Mouse (Mus musculus): ENCODE data around the gene Ctnnd2.

Ctnnd2 gene

GRCm38 (mm10) chr15:30172391-30173281 is at the start of gene Ctnnd2:
Ctnnd2 (plus strand) TSS chr15:30172593.
- WGBS = 3% methylated on average over 136 of the region's 136 CpGs

DNA sequence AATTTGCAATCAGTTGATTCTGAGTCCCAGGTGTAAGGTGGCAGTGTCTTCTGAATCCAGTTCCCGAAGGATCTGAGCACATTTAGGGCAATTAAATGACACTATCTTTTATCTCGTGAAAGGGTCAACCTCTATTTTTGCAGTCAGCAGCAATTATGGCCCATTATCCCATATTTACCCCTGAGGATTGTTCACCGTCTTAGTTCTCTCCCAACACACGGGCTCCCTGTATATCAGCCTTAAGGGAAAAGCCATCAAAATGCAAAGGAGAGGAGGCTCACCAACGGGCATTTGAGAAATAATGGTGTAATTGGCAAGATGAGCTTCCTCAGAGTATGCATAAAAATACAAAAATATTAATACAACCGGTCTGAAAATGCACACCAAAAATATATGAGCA is 41.7 kb upstream of the Ctnnd2 start:
- WGBS = 79% methylated on average over 6 of the region's 6 CpGs

DNA sequence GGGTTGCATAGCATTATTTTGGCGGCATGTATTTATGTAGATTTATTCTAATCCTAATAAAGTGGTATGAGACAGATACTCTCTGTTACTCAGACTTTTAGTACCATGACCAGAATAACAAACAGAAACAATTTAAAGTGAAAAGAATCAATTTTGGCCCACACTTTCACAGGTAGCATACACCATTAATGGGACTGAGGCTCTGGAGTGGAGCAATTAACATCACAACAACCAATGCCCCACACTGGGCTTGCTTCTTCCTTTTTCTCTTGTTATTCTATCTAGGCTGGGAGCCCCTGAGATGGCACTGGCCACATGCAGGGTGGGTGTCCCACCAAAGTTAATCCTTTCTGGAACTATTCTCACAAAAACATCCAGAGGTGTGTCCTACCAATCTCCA is 32.8 kb upstream of the Ctnnd2 start:
- 72% methylated on average over 1 of the region's 1 CpGs for WGBS

DNA sequence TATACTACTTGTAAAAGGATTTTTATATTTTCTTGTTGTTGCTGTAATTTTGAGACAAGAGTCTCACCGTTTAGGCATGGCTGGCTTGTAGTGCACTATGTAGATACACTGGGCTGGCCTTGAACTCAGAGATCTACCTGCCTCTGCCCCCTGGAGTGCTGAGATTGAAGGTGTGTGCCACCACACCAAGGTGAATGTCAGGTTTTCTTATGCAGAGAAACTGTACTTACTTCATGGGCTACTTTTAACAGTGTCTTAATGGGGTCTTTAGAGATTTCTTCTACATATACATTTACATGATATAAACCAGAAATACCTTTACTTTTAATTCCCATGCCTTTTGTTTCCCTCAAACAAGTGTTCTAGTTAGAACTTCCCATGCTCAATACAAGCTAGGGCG is 27.0 kb upstream of the Ctnnd2 start:
- 84% methylated on average over 2 of the region's 2 CpGs for WGBS

GRCm38 (mm10) chr15:30152176-30152575 is 20.2 kb upstream of the Ctnnd2 start:
- WGBS = 60% methylated on average over 2 of the region's 2 CpGs

DNA sequence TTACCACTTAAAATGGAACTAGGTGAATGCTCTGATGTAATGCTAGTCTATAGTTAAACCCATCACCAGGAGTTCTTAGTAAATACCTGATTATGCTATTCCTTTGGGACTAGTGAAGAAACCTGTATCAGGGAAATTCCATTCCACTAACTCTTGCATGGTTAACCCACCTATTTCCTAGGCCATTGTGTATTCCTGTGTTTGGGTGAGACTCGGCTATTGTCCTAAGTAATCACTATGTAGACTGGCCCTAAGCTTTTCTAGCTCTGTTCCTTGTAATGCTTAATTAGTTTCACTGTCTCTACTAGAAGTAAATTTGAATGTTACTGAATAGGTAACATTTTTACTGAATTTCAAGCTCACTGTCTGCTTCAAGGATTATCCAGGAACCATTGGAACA is 14.4 kb upstream of the Ctnnd2 start:
- 90% methylated on average over 1 of the region's 1 CpGs for WGBS

DNA sequence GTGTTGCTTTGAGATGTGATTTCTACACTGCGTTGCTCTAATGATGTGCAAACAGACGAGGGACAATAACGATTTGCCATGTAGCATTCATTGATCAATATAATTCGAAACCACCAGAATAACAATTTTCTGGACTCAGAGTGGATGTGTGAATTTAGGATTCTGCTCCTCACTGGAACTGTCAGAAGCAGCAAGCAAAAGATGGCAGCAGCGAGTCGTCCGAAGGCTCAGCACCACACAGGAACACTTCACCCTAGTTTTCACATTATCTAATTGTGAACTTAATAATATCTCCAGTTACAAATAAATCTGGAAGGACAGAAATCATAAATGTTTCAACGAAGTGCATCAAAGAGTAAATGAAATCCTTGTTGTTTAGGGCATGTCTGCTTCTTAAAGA is 2.4 kb upstream of the Ctnnd2 start:
- whole genome bisulfite sequencing = 55% methylated on average over 8 of the region's 8 CpGs

DNA sequence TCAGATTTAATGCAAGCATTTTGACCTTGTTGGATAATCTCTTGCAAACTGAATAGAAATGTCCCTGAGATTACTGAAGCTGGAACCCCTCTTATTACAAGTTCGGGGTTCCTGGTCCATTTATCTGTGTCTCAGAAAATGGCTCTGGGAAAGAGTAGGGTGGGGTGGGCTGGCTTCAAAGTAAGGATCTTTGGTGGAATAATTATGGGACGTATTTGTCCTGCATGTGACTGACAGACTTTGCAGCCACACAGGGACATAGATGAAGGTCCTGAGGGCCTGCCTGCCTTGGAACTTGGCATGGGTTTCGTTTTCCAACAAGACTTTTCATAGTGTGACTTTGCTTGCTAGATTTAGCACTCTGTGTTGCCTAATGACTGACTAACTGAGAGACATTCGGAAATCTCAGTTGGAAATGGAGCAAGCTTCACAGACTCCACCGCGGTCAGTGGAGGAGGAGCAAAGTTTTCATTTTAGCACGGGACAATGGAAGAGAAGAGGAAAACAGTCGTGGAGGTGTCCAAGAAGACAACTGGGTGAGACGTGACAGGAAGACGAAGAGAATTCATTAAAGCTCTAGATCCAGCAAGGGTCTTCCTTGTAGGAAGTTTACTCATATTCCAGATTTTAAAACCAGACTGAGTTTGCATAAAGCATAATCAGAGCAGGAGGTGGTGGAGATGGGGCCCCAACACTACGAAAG is 749 bp upstream of the Ctnnd2 start:
- WGBS = 13% methylated on average over 11 of the region's 11 CpGs

- WGBS = under 1% methylated on average over 29 of the region's 29 CpGs
Measured at GRCm38 (mm10) chr15:30173370-30173941, 1.1 kb downstream of the Ctnnd2 start.

GRCm38 (mm10) chr15:30174321-30174720 is 1.9 kb downstream of the Ctnnd2 start:
- WGBS = 15% methylated on average over 7 of the region's 7 CpGs

DNA sequence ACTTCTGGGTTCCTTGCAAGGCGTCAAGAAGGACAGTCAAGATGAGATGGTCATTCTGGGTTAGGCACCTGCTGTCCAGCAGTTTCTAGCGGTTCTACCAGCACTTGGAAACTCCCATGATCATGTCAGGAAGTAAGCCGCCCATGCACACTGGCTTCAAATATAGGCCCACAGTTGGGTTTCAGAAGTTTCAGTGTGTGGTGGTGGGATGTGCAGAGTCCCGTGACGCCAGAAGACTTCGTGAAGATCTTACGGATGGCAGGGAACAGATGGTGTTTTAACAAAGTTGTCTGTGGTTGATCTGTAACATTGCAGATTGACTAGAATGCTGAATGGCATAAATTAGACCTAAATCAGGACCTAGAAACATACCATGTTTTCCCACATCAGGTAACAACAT is 11.6 kb downstream of the Ctnnd2 start:
- WGBS = 60% methylated on average over 7 of the region's 7 CpGs

GRCm38 (mm10) chr15:30191931-30192668 is 19.7 kb downstream of the Ctnnd2 start:
- 31% methylated on average over 5 of the region's 5 CpGs for WGBS

- WGBS = 45% methylated on average over 3 of the region's 3 CpGs
Measured at GRCm38 (mm10) chr15:30198429-30198828, 26.0 kb downstream of the Ctnnd2 start.

- 50% methylated on average over 1 of the region's 1 CpGs for WGBS
Measured at GRCm38 (mm10) chr15:30199785-30200184, 27.4 kb downstream of the Ctnnd2 start.

GRCm38 (mm10) chr15:30201211-30201610 is 28.8 kb downstream of the Ctnnd2 start:
- WGBS = 79% methylated on average over 2 of the region's 2 CpGs

GRCm38 (mm10) chr15:30201617-30202016 is 29.2 kb downstream of the Ctnnd2 start:
- WGBS = 70% methylated on average over 3 of the region's 3 CpGs

DNA sequence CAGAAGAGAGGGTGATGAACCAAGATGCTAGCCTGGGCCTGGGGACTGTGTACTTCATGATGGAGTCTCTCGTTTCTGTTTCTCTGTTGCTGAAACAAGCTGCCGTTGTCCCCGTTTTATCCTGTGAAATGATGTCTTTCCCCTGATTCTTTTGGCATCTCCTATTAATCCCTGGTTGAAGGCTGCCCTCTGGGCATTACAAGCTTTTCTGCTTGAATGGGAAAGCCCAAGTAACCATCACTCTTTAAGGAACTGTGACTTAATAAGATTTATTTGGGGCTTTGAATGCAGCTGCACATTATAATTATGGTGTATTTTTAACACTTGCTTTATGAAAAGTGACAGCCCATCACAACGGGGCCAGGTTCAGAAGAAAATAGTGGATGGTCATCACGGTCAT is 40.4 kb downstream of the Ctnnd2 start:
- 41% methylated on average over 5 of the region's 5 CpGs for WGBS

DNA sequence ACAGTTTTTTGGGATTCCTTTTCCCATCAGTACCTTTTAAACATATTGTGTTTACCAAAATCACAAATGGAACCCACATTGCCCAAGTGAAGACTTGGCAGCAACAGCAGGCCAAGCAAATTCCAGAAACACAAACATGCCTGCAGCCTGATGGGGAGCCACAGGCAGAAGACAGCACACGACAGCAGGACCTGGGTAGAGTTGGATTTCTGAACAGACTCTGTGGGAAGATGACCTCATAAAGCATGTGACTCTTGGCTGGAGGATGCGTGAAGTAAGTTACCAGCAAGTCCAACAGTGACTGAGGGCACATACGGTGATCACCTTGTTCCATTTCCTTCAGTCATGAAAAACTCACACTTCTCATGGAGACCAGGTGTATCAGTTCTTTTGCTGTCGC is 43.5 kb downstream of the Ctnnd2 start:
- 57% methylated on average over 4 of the region's 4 CpGs for WGBS

DNA sequence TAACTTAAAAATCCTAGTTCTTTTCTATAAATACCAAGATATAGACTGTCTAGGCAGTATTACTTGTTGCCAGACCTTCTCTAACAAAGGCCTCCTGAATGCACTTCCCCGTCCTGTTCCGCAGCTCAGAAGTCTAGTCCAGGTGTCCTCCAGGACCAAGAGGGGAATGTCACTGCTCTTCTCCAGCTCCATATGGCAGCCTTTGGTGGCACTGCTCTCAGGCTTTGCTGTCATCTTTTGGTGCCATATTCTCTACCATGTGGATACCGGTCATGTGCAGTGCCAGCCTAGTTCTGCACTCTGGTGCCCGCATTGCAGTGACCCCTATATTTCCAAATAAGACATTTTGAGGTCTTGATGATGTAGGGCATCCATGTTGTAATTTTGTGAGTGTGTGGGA is 56.7 kb downstream of the Ctnnd2 start:
- 95% methylated on average over 4 of the region's 4 CpGs for WGBS

GRCm38 (mm10) chr15:30235210-30236034 is 63.0 kb downstream of the Ctnnd2 start:
- 75% methylated on average over 10 of the region's 10 CpGs for WGBS

DNA sequence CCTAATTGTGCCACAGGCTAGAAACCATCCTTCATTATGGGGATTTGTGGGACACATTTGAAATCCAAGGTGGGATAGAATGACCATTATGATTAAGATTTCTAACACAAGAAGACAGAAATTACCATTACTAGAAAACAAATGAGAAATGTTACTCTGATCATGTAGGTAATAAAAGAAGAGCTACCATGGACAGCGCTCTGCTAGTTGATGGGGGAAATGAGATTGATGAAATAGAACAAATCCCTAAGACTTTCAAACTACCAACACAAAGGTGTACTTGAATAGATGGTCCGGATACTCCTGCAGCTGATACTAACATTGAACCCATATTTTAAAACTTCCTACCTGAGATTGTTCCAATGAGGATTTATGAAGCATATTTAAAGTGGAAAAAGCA is 68.5 kb downstream of the Ctnnd2 start:
- 93% methylated on average over 2 of the region's 2 CpGs for WGBS

Measured in cerebral cortex, adult 2 months (tissue).